Mouse (Mus musculus) 416B (cell line): ENCODE measurements at regions not wholly inside any gene's neighbourhood (a gene's known extent, or its start where the extent isn't known, plus 50 kb on each side); places are given as distances from the start of the nearest gene placed in this dataset.

Source experiments
- DNase-seq: peaks from one replicate; pipeline ENCODE4 v3.0.0; 2011; ENCODE audit warnings: low read depth

DNA sequence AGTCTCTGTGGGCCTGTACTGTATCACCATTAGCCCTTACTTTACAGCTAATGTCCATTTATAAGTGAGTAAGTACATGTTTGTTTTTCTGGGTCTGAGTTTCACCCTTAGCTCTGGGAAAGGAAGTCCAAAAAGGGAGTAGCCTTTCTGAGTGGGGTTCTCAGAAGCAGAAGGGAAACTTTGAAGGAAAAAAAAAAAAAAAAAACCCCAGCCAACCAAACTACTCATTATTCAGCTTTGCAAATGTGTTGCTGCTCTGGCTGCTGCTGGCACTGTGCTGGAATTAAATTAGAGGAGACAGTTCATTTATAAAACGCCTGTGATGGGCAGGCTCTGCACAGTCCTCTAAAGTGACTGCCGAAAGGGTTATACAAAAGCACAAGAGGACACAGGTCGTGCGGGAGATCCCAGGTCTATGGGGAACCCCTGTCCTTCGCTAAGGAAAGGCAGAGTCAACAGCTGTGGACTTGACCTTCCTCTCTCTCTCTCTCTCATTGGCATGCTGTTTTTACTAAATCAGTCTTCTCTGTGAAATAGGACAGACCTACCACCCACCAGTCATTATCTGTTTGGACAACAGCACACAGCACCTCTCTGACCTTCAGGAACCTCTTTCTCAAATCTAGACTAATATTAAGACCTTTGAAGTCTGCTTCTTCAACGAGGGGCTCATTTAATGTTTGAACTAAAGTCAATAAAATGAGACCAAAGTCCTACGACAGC is 165.4 kb downstream of the Cd47 start:
- DNase-seq: no peak

- no peak for DNase-seq
Observed at GRCm38 (mm10) chr16:49966251-49966588, 165.9 kb downstream of the Cd47 start.

- DNase-seq: no peak
Observed at GRCm38 (mm10) chr16:49967110-49967509, 166.8 kb downstream of the Cd47 start.

- DNase-seq: no peak
Observed at GRCm38 (mm10) chr16:49968291-49968870, 168.0 kb downstream of the Cd47 start.

GRCm38 (mm10) chr16:49969035-49969434 is 168.7 kb downstream of the Cd47 start:
- no peak for DNase-seq

DNA sequence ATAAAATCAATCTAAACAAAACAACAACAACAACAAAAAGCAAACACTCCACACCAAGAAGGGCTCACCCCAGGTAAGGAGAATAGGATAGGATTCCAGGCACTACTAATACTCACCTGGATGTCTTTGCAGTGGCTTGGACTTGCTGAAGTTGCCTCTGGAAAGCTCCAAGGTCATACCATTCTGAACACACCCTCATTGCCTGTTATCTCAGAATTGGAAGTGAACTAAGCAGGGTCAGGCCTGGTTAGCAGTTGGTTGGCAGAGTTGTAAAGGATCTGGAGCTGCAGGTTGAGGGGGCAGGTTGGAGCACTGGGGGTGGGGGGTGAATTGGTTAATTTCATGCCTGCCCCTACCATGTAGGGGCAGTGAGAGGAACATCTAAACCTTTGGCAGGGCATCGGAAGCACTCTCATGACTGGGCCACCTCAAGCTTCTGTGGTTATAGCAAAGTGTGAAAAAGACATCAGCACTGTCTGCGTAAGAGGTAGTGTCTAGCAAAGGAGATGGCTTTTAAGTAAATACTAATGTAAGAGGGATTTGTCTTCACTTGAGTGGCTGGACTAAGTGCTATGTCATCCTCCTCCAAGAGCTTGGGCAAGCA is 169.5 kb downstream of the Cd47 start:
- DNase-seq: no peak

DNA sequence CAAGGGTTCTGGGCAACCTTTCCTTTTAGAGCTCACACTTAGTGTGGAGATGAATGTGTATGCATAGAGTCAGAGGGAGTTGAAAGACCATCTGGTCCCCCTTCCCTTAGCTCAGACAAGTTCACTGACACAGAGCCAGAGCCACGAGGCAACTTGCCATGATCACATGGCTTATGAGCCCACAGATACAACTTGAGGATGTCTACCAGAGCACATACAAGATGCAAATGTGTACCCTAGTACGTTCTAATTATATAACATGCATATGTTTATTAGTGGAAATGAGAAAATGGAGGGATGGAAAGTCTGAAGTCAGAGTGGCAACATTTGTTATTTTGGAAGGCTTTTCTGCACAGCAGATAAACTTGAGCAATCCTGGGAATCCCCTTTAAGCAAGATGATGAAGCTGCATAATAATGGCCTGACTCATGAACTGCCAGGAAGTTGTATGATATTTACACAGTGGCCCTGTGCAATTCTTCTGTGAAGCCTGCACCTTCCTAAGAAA is 170.0 kb downstream of the Cd47 start:
- DNase-seq: peak; percentile 86

DNA sequence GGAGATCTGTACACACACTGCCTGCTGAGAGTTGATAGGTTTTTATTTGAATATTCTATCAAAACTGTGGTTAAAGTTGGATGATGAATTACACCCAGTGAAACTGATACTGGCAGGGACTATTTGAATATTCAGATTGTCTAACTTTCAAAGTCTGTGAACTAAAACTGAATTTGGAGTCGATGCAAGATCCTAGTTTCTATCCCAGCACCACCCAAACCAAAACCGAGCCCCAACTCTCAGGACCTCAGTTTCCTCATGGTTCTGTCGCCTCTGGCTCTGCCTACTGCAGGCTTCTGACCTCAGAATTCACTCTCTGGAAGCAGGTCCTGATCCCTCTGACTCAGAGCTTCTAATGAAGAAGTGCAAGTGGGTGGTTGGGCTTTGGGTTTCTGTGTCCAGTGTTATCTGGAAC is 170.8 kb downstream of the Cd47 start:
- DNase-seq: peak; percentile 63

GRCm38 (mm10) chr16:49977276-49977675 is 176.9 kb downstream of the Cd47 start:
- DNase-seq: no peak

DNA sequence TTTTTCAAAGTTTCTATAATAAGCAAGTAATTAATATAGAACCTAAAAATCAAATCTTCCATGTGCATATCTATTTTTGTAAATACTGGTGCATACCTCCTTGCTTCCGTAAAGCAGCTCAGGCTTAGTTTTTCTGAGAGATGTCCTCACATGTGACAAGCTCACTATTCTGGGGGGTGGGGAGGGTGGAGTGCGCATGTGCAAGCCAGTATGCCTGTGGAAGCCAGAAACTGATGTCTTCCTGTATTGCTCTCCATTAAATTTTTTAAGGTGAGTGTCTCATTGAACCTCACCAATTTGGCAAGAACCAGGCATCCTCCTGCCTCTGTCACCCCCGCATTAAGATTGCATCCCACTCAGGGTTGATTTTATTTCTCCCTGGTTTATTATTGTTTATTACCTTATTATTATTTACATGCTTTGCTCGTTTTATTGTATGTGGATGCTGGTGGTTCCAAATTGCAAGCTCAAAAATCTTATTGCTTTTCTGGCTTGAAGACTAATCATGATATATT is 179.2 kb downstream of the Cd47 start:
- DNase-seq: no peak

DNA sequence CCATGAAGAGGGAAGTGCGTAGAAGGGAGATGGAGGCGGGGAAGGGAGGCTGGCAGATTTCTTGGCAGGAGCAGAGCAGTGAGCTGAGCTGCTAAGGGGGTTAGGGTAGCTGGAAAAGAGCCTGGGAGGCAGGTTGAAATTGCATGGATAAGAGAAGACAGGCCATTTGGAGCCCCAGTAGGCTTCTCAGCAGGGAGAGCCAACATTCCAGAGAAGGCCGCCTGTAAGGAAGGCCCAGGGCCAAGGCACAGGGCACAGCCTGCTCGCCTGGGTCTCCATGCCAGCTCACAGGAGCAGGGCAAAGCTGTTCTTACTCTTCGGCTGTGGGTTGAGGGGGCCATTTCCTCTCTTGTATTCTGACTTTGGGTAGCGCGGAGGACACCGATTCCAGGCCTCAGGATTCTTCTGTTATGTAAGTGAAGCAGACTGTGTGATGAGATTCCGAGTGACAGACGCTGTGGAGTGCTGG is 179.9 kb downstream of the Cd47 start:
- DNase-seq: no peak

DNA sequence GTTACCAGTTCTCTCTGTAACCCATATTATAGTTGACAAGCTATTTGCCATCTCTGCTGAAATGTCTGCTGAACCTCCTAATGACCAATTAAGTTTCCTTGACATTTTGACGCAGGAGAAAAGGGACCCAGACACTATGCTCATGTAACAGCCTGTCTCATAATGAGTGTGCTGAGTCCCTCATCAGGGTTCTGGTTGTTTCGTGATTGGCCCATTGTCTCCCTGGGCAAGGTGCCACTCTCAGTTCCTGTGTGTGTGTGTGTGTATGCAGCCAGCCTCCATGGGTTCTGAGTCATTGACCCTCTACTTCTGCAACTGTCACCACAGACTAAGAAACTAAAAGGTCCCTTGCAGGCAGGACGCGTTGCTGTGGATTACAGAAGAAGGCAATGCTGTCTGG is 181.8 kb downstream of the Cd47 start:
- peak; percentile 95 for DNase-seq

- no peak for DNase-seq
Observed at GRCm38 (mm10) chr16:49985082-49986076, 185.0 kb downstream of the Cd47 start.

DNA sequence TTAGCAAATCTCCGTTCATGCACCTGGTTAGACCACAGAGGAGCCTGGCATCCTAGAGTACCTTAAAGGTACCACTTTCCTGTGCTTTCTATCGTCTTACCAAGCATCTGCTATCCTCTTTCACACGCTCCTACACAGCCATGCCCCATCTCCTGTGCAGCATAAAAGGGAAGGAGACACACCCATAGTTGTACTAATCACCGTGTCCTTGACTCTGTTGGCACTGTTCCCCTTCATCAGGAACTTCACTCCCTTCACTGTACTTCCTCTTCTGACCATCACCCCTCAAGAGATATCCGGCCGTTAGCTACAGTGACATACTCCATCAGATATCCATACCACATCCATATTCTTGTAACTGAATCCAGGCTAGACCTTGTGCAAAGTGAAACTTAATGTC is 186.6 kb downstream of the Cd47 start:
- DNase-seq: peak; percentile 98

DNA sequence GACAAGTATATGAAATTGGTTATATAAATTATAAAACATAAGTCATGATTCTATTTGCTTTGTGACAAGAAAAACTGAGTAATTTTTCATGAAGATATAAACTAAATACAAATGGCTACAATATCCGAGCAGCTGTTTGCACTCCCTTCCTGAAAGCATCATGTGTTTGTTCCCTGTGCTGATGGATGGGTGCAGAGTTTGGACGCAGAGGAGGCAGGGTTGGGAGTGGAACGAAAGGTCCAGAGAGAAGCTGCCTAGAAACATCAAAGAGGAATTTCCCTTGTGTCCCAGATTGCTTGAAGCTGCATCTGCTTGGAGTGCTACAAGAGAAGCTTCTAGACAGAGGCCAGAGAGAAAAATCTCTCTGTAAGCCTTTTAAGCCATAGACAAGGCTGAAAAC is 195.5 kb downstream of the Cd47 start:
- no peak for DNase-seq

DNA sequence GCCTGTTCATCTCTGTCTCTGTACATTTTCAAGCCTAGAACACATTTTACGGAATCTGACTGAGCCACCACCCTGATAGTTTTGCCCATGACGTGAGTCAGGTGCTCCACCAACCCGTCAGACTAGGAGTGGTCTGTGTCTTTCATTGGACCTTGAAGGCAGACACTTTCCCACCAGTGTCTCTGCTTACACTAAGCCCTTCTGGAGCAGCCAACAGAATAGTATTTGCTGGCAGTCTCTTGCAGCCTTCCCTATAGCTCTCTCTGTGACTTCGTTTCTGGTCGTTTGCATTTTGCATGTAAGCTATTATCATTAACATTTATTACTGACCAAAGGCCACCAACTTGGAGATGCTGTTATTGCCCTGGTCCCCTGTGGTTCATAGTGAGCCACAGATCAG is 196.3 kb downstream of the Cd47 start:
- DNase-seq: no peak

- DNase-seq: no peak
Observed at GRCm38 (mm10) chr16:49997040-49997439, 196.7 kb downstream of the Cd47 start.

DNA sequence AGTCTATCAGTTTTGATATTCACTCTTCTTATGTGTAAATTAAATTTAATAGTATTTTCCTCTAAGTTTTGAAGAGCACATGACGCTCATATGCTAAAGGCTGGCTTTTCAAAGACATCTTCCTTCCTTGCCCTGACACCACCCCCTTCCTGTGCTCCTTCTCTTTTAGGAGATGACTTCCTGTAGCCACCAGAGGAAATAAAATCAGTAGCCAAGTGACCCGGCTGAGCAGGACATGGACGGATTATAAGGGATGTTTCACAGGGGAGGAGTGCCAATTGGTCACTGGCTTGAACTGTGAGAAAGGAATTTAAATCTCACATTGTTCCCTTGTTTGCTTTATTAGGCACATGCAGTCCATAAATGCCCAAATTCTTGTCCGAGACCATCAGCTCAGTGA is 200.5 kb downstream of the Cd47 start:
- DNase-seq: no peak

DNA sequence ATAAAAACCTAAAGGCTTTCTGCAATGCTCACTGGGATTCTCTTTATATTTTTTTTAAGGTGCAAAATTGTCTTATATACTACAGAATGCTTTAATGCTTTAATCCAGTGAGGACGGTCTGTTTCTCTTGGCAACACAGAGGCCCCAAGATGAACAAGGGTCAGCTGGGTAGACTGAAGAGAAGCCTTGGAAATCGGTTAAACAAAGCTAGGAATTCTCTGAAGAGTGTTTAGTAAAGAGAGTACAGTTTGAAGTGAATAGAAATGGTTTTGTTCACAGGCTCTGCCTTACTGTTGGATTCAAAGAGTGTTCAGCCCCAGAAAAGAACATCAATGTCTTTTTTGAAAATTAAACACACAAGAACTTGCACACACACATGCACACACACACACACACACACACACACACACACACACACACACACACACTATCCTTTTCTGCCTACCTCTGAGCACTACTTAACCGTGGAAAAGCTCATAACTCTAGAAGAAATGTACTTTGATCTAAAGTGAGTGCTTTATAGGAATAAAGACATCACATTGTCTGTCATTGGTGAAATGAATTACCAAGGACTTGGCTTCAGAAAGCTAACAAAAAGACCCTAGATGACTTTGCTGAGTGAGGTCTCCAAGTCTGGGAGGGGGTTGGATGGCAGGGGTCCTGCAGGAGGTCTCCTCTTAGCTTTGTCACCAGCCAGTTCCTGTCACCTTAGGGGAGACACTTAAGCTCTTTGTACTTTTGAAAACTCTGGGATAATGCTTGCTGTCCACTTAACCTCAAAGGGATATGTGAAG is 201.5 kb downstream of the Cd47 start:
- no peak for DNase-seq

GRCm38 (mm10) chr16:50002456-50002788 is 202.1 kb downstream of the Cd47 start:
- no peak for DNase-seq

DNA sequence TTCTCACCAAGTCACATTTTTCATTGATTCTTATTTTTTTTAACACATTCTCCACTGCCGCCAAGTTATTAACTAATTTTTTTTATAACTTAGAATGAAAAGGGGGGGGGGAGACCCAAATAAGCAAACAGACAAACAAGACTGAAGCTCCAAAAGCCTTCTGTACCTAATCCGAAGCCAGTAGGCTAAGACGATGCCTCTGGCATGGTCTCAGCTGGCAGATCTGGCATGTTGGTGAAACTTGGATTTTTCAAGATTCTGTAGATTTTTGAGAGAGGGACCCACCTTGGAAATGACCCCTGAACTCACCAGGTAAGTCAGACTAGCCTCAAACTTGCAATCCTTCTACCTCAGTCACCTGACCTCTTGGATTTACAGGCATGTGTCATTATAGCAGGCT is 208.7 kb downstream of the Cd47 start:
- DNase-seq: no peak
